Mouse (Mus musculus) neural tube, embryonic 12.5 days (tissue): Measurements from ENCODE around the gene Kat14. TPM values are rescaled to one million over a fixed set of nuclear protein-coding genes. Genes with fewer than 3 reads are reported as not detected.

Experiments used
- ATAC-seq: fragments of 200-750 bp; cut with Nextera tagmentation; 2 replicates; pipeline ENCODE4 v1.8.0; 2017; ENCODE audit warnings: low read depth, mild to moderate bottlenecking, moderate TSS enrichment, moderate library complexity; ENCODE audit not compliant: low FRiP score
- H3K27ac ChIP-seq: fragments of 300-500 bp; sonication (generic); 2 replicates; pipeline ENCODE4 v1.5.1; 2016
- H3K27me3 ChIP-seq: fragments of 300-500 bp; sonication (generic); replicated peaks from 2 replicates; pipeline ENCODE4 v1.6.1; 2016; ENCODE audit warnings: mild to moderate bottlenecking
- H3K36me3 ChIP-seq: fragments of 300-500 bp; sonication (generic); 2 replicates; pipeline ENCODE4 v1.6.1; 2016; ENCODE audit warnings: mild to moderate bottlenecking
- H3K4me1 ChIP-seq: fragments of 300-500 bp; sonication (generic); 2 replicates; pipeline ENCODE4 v1.6.1; 2016
- H3K4me2 ChIP-seq: fragments of 300-500 bp; sonication (generic); replicated peaks from 2 replicates; pipeline ENCODE4 v1.6.1; 2016; ENCODE audit warnings: mild to moderate bottlenecking
- H3K4me3 ChIP-seq: fragments of 300-500 bp; sonication (generic); 2 replicates; pipeline ENCODE4 v1.5.1; 2016
- H3K9ac ChIP-seq: fragments of 300-500 bp; sonication (generic); 2 replicates; pipeline ENCODE4 v1.6.1; 2016; ENCODE audit warnings: mild to moderate bottlenecking
- H3K9me3 ChIP-seq: fragments of 300-500 bp; sonication (generic); 2 replicates; pipeline ENCODE4 v1.6.1; 2016; ENCODE audit warnings: mild to moderate bottlenecking
- WGBS: fragments of 180-500 bp; shearing (Covaris S2); methylation state at CpG from one replicate; pipeline ENCODE4 v1.1.7; 2016; 5-methylcytosine and 5-hydroxymethylcytosine counted together
- polyA plus RNA-seq: library from polyadenylated mRNA; unstranded; fragments of >200 nt; fragmentation: Nextera tagmentation; extraction: Ambion mirVana; gene quantifications from 2 replicates; pipeline ENCODE4 v1.2.1, GENCODE M21; 2016

The Kat14 gene
- polyA plus RNA-seq, 1 experiment from 2014 or later, result 38.8 TPM

- no peak for ATAC-seq
- H3K4me3 ChIP-seq, result no peak overlapping the region
- no peaks in the 10 kb centered on the region for H3K9me3 ChIP-seq
- WGBS, result 48% methylated on average over 3 of the region's 3 CpGs
- H3K4me2 ChIP-seq, result no peak overlapping the region
- no peak overlapping the region for H3K9ac ChIP-seq
- H3K27ac ChIP-seq, result no peak overlapping the region
- no peaks in the 10 kb centered on the region for H3K4me1 ChIP-seq
- peaks cover 62% of the 10 kb centered on the region for H3K36me3 ChIP-seq
- H3K27me3 ChIP-seq, result no peaks in the 10 kb centered on the region
Observed at GRCm38 (mm10) chr2:144388416-144388815, 19.6 kb downstream of the Kat14 start.

GRCm38 (mm10) chr2:144399531-144399930 is 30.7 kb downstream of the Kat14 start:
- no peak for ATAC-seq
- no peaks in the 10 kb centered on the region for H3K4me1 ChIP-seq
- H3K9ac ChIP-seq, result no peak overlapping the region
- 92% methylated on average over 4 of the region's 4 CpGs for WGBS
- H3K27ac ChIP-seq, result no peak overlapping the region
- H3K27me3 ChIP-seq, result no peaks in the 10 kb centered on the region
- no peak overlapping the region for H3K4me2 ChIP-seq
- no peaks in the 10 kb centered on the region for H3K9me3 ChIP-seq
- peaks cover 80% of the 10 kb centered on the region for H3K36me3 ChIP-seq
- no peak overlapping the region for H3K4me3 ChIP-seq

- 93% methylated on average over 6 of the region's 6 CpGs for WGBS
- no peak overlapping the region for H3K4me2 ChIP-seq
Observed at GRCm38 (mm10) chr2:144400659-144401058, 31.9 kb downstream of the Kat14 start.

GRCm38 (mm10) chr2:144409037-144409436 is 40.3 kb downstream of the Kat14 start:
- Histone ChIP-seq H3K27me3 (no peaks in the 10 kb centered on the region), H3K9me3 (no peaks in the 10 kb centered on the region), H3K9ac (no peak overlapping the region), H3K4me1 (no peaks in the 10 kb centered on the region), H3K27ac (no peak overlapping the region), H3K4me3 (no peak overlapping the region), H3K36me3 (peaks cover 49% of the 10 kb centered on the region), H3K4me2 (no peak overlapping the region)
- WGBS, result 90% methylated on average over 4 of the region's 4 CpGs
- no peak for ATAC-seq

More at GRCm38 (mm10) chr2:144400659-144401058, 31.9 kb downstream of the Kat14 start:
- ATAC-seq, result no peak
- Histone ChIP-seq H3K9ac (no peak overlapping the region), H3K4me1 (no peaks in the 10 kb centered on the region), H3K9me3 (no peaks in the 10 kb centered on the region), H3K4me3 (no peak overlapping the region), H3K36me3 (peaks cover 78% of the 10 kb centered on the region), H3K27me3 (no peaks in the 10 kb centered on the region), H3K27ac (no peak overlapping the region)

GRCm38 (mm10) chr2:144410603-144411002 is 41.8 kb downstream of the Kat14 start:
- WGBS, result 89% methylated on average over 3 of the region's 3 CpGs
- H3K36me3 ChIP-seq, result peaks cover 37% of the 10 kb centered on the region
- no peaks in the 10 kb centered on the region for H3K9me3 ChIP-seq
- H3K27me3 ChIP-seq, result no peaks in the 10 kb centered on the region
- H3K4me1 ChIP-seq, result no peaks in the 10 kb centered on the region
- H3K9ac ChIP-seq, result no peak overlapping the region
- ATAC-seq, result no peak
- H3K27ac ChIP-seq, result no peak overlapping the region
- H3K4me2 ChIP-seq, result no peak overlapping the region
- no peak overlapping the region for H3K4me3 ChIP-seq

GRCm38 (mm10) chr2:144414646-144415045 is 45.9 kb downstream of the Kat14 start:
- peaks cover 3% of the 10 kb centered on the region; the same call in 1 of the 2 replicates for H3K36me3 ChIP-seq
- no peaks in the 10 kb centered on the region for H3K27me3 ChIP-seq
- no peak overlapping the region for H3K4me2 ChIP-seq
- no peak overlapping the region for H3K27ac ChIP-seq
- ATAC-seq, result no peak
- no peak overlapping the region for H3K4me3 ChIP-seq
- WGBS, result 87% methylated on average over 1 of the region's 1 CpGs
- H3K9ac ChIP-seq, result no peak overlapping the region
- peaks cover 8% of the 10 kb centered on the region; the same call in 1 of the 2 replicates for H3K4me1 ChIP-seq
- no peaks in the 10 kb centered on the region for H3K9me3 ChIP-seq

- no peak for ATAC-seq
- WGBS, result 50% methylated on average over 8 of the region's 8 CpGs
- Histone ChIP-seq H3K36me3 (no peaks in the 10 kb centered on the region), H3K9me3 (no peaks in the 10 kb centered on the region), H3K9ac (no peak overlapping the region), H3K4me2 (no peak overlapping the region), H3K27ac (no peak overlapping the region), H3K27me3 (no peaks in the 10 kb centered on the region), H3K4me3 (no peak overlapping the region), H3K4me1 (peaks cover 8% of the 10 kb centered on the region; the same call in 1 of the 2 replicates)
Observed at GRCm38 (mm10) chr2:144416859-144417258, 48.1 kb downstream of the Kat14 start.

GRCm38 (mm10) chr2:144418062-144418461 is 49.3 kb downstream of the Kat14 start:
- H3K9me3 ChIP-seq, result no peaks in the 10 kb centered on the region
- WGBS, result 39% methylated on average over 2 of the region's 2 CpGs
- H3K27me3 ChIP-seq, result no peaks in the 10 kb centered on the region
- no peak for ATAC-seq
- H3K4me1 ChIP-seq, result peaks cover 8% of the 10 kb centered on the region; the same call in 1 of the 2 replicates
- no peak overlapping the region for H3K27ac ChIP-seq
- no peaks in the 10 kb centered on the region for H3K36me3 ChIP-seq
- no peak overlapping the region for H3K4me2 ChIP-seq
- H3K9ac ChIP-seq, result no peak overlapping the region
- no peak overlapping the region for H3K4me3 ChIP-seq

- no peaks in the 10 kb centered on the region for H3K9me3 ChIP-seq
- H3K4me2 ChIP-seq, result no peak overlapping the region
- no peak overlapping the region for H3K4me3 ChIP-seq
- WGBS, result 85% methylated on average over 10 of the region's 10 CpGs
- H3K27ac ChIP-seq, result no peak overlapping the region
- H3K9ac ChIP-seq, result no peak overlapping the region
- ATAC-seq, result no peak
- H3K4me1 ChIP-seq, result peaks cover 8% of the 10 kb centered on the region; the same call in 1 of the 2 replicates
- no peaks in the 10 kb centered on the region for H3K27me3 ChIP-seq
- no peaks in the 10 kb centered on the region for H3K36me3 ChIP-seq
Observed at GRCm38 (mm10) chr2:144422094-144422675, 53.4 kb downstream of the Kat14 start.

- no peak overlapping the region for H3K4me3 ChIP-seq
- H3K36me3 ChIP-seq, result no peaks in the 10 kb centered on the region
- WGBS, result 80% methylated on average over 1 of the region's 1 CpGs
- H3K4me2 ChIP-seq, result no peak overlapping the region
- H3K4me1 ChIP-seq, result no peaks in the 10 kb centered on the region
- H3K9ac ChIP-seq, result no peak overlapping the region
- H3K27ac ChIP-seq, result no peak overlapping the region
- H3K9me3 ChIP-seq, result no peaks in the 10 kb centered on the region
- ATAC-seq, result no peak
- no peaks in the 10 kb centered on the region for H3K27me3 ChIP-seq
Observed at GRCm38 (mm10) chr2:144425761-144426160, 57.0 kb downstream of the Kat14 start.

- Histone ChIP-seq H3K9ac (no peak overlapping the region), H3K4me3 (no peak overlapping the region), H3K27ac (no peak overlapping the region), H3K4me1 (no peaks in the 10 kb centered on the region), H3K27me3 (no peaks in the 10 kb centered on the region), H3K9me3 (no peaks in the 10 kb centered on the region), H3K4me2 (no peak overlapping the region), H3K36me3 (no peaks in the 10 kb centered on the region)
- ATAC-seq, result no peak
- WGBS, result 83% methylated on average over 5 of the region's 5 CpGs
Observed at GRCm38 (mm10) chr2:144427852-144428251, 59.1 kb downstream of the Kat14 start.

- no peak overlapping the region for H3K4me3 ChIP-seq
- H3K9me3 ChIP-seq, result no peaks in the 10 kb centered on the region
- H3K36me3 ChIP-seq, result no peaks in the 10 kb centered on the region
- no peak for ATAC-seq
- H3K9ac ChIP-seq, result no peak overlapping the region
- H3K27ac ChIP-seq, result no peak overlapping the region
- no peaks in the 10 kb centered on the region for H3K4me1 ChIP-seq
- 88% methylated on average over 8 of the region's 8 CpGs for WGBS
- no peak overlapping the region for H3K4me2 ChIP-seq
- H3K27me3 ChIP-seq, result no peaks in the 10 kb centered on the region
Observed at GRCm38 (mm10) chr2:144428659-144429058, 59.9 kb downstream of the Kat14 start.

GRCm38 (mm10) chr2:144429171-144429570 is 60.4 kb downstream of the Kat14 start:
- Histone ChIP-seq H3K4me1 (no peaks in the 10 kb centered on the region), H3K27me3 (no peaks in the 10 kb centered on the region), H3K9me3 (no peaks in the 10 kb centered on the region), H3K36me3 (no peaks in the 10 kb centered on the region), H3K4me3 (no peak overlapping the region), H3K27ac (no peak overlapping the region), H3K4me2 (no peak overlapping the region), H3K9ac (no peak overlapping the region)
- no peak for ATAC-seq
- 78% methylated on average over 7 of the region's 7 CpGs for WGBS
